Mouse (Mus musculus): ENCODE measurements at regions not wholly inside any gene's neighbourhood (a gene's known extent, or its start where the extent isn't known, plus 50 kb on each side); places are given as distances from the start of the nearest gene placed in this dataset.

DNA sequence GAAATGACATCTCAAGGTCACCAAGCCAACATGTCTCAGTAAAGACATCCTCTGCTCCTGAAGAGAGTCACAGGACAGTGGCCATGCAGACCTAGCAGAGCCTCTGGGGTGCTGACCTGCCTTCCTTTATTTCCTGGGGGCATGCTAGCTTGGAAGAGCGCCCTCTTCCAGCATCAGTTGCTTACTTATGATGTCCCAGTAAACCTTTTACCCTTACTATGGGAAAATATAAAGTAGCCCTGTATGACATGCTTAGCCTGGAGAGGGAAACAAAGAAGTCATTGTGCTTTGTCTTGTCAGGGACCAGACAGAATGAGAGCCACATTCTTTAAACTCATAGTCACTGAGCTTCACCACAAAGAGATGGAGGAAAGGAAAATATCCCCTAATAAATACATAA is 82.9 kb downstream of the Postn start:
- Histone ChIP-seq H3K4me1 (no peaks in the 10 kb centered on the region), H3K27me3 (no peaks in the 10 kb centered on the region), H3K4me3 (no peak overlapping the region), H3K9me3 (replicated peaks) (no peaks in the 10 kb centered on the region), H3K27ac (no peak overlapping the region), H3K9ac (no peak overlapping the region), H3K36me3 (ENCODE audit: poor library complexity, severe bottlenecking) (no peaks in the 10 kb centered on the region), H3K4me2 (no peak overlapping the region)
- WGBS = 55% methylated on average over 1 of the region's 1 CpGs
- no peak for ATAC-seq

DNA sequence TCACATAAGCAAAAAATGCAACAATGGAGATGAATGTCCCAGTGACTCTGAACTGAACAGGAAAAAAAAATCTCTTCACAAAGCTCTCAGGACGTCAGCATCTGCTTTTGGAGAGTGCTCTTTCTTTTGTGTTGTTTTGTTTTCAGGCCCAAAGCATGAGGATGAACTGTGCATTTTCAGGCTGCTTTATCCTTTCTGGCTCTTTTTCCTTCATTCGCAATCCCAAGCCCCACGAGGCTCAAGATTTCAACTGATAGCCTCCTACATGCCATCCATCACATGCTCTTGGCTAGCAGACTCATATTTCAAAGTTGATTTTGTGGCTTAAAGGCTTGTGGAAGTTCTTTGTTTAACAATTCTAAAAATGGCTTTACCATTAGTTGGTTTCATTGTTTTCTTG is 86.0 kb downstream of the Postn start:
- no peaks in the 10 kb centered on the region for H3K4me1 ChIP-seq
- H3K36me3 ChIP-seq (ENCODE audit: poor library complexity, severe bottlenecking) = no peaks in the 10 kb centered on the region
- H3K9me3 ChIP-seq (replicated peaks) = no peaks in the 10 kb centered on the region
- ATAC-seq = no peak
- H3K27ac ChIP-seq = no peak overlapping the region
- 23% methylated on average over 3 of the region's 3 CpGs for WGBS
- no peaks in the 10 kb centered on the region for H3K27me3 ChIP-seq
- H3K4me3 ChIP-seq = no peak overlapping the region
- H3K9ac ChIP-seq = no peak overlapping the region
- no peak overlapping the region for H3K4me2 ChIP-seq

DNA sequence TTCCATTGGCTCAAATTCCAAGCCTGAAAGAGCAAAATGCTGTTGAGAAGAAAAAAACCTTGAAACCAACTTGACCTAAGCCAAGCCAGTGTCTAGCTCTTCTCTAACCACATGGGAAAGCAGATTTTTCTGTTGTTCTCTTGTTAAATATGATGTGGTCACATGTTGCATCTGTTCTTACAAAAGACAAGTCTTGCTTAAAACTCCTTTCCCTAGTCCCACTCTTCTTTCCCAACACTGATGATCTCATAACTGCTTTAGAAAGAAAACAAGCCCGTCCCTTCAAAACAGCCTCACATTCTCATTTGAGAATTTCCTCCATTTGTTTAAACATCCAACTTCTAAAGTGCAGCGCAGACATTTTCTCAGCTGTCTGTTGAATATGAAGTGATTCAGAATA is 96.5 kb downstream of the Postn start:
- H3K4me2 ChIP-seq = no peak overlapping the region
- no peak for ATAC-seq
- no peaks in the 10 kb centered on the region for H3K36me3 ChIP-seq (ENCODE audit: poor library complexity, severe bottlenecking)
- H3K9ac ChIP-seq = no peak overlapping the region
- H3K4me3 ChIP-seq = no peak overlapping the region
- 81% methylated on average over 2 of the region's 2 CpGs for WGBS
- H3K4me1 ChIP-seq = no peaks in the 10 kb centered on the region
- H3K27me3 ChIP-seq = no peaks in the 10 kb centered on the region
- no peak overlapping the region for H3K27ac ChIP-seq
- H3K9me3 ChIP-seq (replicated peaks) = no peaks in the 10 kb centered on the region

DNA sequence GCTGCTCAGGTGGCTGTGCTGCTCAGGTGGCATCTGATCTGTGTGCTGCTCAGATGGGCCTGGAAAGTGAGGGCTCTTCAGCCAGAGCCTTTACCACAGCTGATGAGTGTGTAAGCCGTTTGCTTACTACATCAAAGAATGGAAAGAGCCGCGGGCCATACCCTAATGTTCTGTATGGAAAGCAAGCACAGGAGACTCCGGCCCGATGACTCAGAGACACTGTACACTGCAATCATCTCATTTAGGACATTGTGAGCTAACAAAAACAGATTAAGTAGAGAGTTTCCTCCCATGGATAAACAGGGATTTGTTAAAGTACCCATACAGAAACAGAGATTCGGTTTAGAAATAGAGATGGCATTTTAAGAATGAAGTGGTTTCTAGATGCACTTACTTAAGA is 100.5 kb downstream of the Postn start:
- Histone ChIP-seq H3K36me3 (ENCODE audit: poor library complexity, severe bottlenecking) (no peaks in the 10 kb centered on the region), H3K27ac (no peak overlapping the region), H3K27me3 (no peaks in the 10 kb centered on the region), H3K4me2 (no peak overlapping the region), H3K4me1 (no peaks in the 10 kb centered on the region), H3K4me3 (no peak overlapping the region), H3K9ac (no peak overlapping the region), H3K9me3 (replicated peaks) (no peaks in the 10 kb centered on the region)
- WGBS = 94% methylated on average over 6 of the region's 6 CpGs
- no peak for ATAC-seq

DNA sequence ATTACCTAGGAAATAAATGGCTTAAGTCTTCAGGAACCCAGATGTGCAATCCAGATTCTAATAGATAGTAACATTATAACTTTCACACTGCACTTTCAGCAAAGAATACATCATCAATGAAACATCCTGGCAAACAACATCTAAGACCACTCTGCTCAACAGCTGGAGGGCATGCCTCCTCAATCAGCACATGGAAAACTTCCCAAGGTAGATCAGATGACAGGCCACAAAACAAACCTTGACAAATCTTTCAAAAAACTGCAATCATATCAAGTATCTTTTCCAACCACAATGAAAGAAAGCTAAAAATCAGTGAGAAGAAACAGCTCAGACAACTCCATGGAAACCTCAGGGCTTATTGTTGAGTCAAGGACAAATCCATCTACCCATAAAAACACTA is 105.2 kb downstream of the Postn start:
- no peak overlapping the region for H3K4me2 ChIP-seq
- ATAC-seq = no peak

DNA sequence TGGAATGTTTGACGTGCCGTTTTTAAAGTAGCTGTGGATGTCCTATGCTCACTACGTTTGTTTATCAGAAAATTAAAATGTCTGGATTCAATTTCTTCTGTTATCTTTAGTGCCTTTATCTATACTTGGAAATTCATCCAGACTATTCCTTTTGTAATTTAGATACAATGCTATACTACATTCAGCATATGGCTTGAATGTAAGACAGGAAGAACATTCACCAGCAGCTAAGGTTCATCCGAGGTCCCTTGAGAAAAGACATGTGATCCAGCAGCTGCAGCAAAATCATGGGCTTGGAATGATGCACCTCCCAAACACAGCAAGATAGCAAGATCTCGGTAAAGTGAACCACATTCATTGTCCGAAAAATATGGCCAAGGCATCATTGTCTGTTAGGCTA is 113.3 kb downstream of the Postn start:
- no peaks in the 10 kb centered on the region for H3K4me1 ChIP-seq
- no peak overlapping the region for H3K4me2 ChIP-seq
- no peak overlapping the region for H3K9ac ChIP-seq
- WGBS = 93% methylated on average over 6 of the region's 6 CpGs
- H3K36me3 ChIP-seq (ENCODE audit: poor library complexity, severe bottlenecking) = no peaks in the 10 kb centered on the region
- H3K27ac ChIP-seq = no peak overlapping the region
- H3K4me3 ChIP-seq = no peak overlapping the region
- H3K27me3 ChIP-seq = no peaks in the 10 kb centered on the region
- H3K9me3 ChIP-seq (replicated peaks) = no peaks in the 10 kb centered on the region
- ATAC-seq = no peak

More for the DNA sequence above, 105.2 kb downstream of the Postn start:
- Histone ChIP-seq H3K9me3 (replicated peaks) (no peaks in the 10 kb centered on the region), H3K4me1 (no peaks in the 10 kb centered on the region), H3K27me3 (no peaks in the 10 kb centered on the region), H3K36me3 (ENCODE audit: poor library complexity, severe bottlenecking) (no peaks in the 10 kb centered on the region), H3K27ac (no peak overlapping the region), H3K9ac (no peak overlapping the region), H3K4me3 (no peak overlapping the region)

DNA sequence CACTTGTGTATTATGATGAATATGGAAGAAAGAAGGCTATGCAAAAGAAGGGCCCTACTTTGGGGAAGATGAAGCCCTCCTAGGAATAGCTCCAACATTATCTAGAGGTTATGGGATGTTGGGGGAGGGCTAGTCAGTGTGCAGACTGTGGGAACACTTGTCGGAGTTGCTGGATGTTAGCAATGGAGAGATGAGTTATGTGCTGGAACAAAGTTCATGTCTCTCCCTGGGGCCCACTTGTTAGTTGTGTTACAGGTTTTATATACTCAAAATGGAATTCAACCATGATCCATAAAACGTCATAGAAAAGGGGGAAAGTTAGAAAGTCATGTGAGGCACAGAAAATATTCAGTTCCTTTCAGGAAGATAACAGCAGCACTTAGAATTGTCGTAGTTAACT is 115.0 kb downstream of the Postn start:
- H3K4me3 ChIP-seq = no peak overlapping the region
- no peak overlapping the region for H3K9ac ChIP-seq
- no peaks in the 10 kb centered on the region for H3K36me3 ChIP-seq (ENCODE audit: poor library complexity, severe bottlenecking)
- no peaks in the 10 kb centered on the region for H3K4me1 ChIP-seq
- no peak overlapping the region for H3K4me2 ChIP-seq
- H3K27ac ChIP-seq = no peak overlapping the region
- ATAC-seq = no peak
- no peaks in the 10 kb centered on the region for H3K27me3 ChIP-seq
- 84% methylated on average over 3 of the region's 3 CpGs for WGBS
- H3K9me3 ChIP-seq (replicated peaks) = no peaks in the 10 kb centered on the region

DNA sequence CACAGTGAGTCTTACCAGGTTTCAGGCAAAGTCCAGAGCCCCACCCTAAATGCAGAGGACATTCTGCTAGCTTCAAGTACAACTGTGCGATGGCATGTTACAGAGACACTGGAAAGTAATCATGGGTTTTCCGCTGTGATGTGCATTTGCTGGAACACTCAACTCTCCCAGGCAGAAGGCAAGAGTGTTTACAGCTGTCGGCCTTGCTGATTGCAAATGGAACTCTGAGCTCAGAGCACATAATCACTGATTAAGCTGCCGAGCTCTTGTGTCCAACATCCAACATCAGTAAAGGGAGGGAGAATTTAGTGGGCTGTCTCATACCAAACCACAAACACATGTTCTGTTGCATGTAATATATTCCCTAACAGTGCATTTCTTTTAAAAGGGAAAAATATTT is 117.1 kb downstream of the Postn start:
- H3K9ac ChIP-seq = no peak overlapping the region
- H3K4me1 ChIP-seq = no peaks in the 10 kb centered on the region
- H3K9me3 ChIP-seq (replicated peaks) = no peaks in the 10 kb centered on the region
- WGBS = 76% methylated on average over 4 of the region's 4 CpGs
- no peaks in the 10 kb centered on the region for H3K36me3 ChIP-seq (ENCODE audit: poor library complexity, severe bottlenecking)
- no peak overlapping the region for H3K27ac ChIP-seq
- no peak for ATAC-seq
- no peaks in the 10 kb centered on the region for H3K27me3 ChIP-seq
- no peak overlapping the region for H3K4me2 ChIP-seq
- H3K4me3 ChIP-seq = no peak overlapping the region

DNA sequence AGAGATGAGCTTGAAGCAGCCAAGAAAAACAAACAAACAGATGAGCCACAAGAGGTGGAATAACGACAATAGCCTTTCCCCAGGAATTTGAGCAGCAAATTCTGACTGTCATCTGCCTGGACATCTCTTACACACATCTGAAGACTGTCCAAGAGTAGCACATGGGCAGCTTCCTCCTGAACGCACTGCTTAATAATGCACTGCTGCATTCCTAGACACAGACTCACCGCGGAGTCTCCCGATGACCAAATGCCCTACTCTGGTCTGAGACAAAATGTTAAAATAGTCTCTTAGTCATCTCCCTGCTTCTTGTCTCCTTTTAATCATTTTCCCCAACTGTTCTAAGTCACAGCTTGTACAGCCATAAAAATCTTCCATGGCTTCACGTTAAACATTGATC is 119.3 kb downstream of the Postn start:
- WGBS = 89% methylated on average over 6 of the region's 6 CpGs
- no peak overlapping the region for H3K9ac ChIP-seq
- no peak overlapping the region for H3K27ac ChIP-seq
- H3K4me3 ChIP-seq = no peak overlapping the region
- H3K27me3 ChIP-seq = no peaks in the 10 kb centered on the region
- ATAC-seq = no peak
- H3K4me1 ChIP-seq = no peaks in the 10 kb centered on the region
- H3K4me2 ChIP-seq = no peak overlapping the region
- H3K9me3 ChIP-seq (replicated peaks) = no peaks in the 10 kb centered on the region
- H3K36me3 ChIP-seq (ENCODE audit: poor library complexity, severe bottlenecking) = no peaks in the 10 kb centered on the region

DNA sequence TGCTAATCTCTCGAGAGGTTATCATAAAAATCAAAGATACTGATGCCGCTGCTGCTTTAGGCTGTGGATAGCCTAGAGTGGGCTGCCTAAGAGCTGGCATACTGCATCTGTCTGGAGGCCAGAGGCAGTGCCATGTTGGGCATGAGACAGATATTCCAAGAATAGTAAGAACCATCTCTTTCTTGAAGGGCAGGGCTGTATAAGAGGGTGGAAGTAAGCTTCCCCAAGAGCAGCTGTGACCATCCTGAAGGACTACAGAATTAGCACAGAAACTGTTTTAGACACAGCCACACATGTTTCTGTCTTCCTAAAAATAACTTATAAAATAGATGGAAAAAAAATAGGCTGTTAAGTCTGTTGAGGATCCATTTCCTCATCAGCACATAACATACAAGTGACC is 126.4 kb downstream of the Postn start:
- Histone ChIP-seq H3K27me3 (no peaks in the 10 kb centered on the region), H3K9me3 (replicated peaks) (no peaks in the 10 kb centered on the region), H3K4me1 (no peaks in the 10 kb centered on the region), H3K4me2 (no peak overlapping the region), H3K9ac (no peak overlapping the region), H3K4me3 (no peak overlapping the region), H3K27ac (no peak overlapping the region), H3K36me3 (ENCODE audit: poor library complexity, severe bottlenecking) (no peaks in the 10 kb centered on the region)
- WGBS = 96% methylated on average over 2 of the region's 2 CpGs
- no peak for ATAC-seq

DNA sequence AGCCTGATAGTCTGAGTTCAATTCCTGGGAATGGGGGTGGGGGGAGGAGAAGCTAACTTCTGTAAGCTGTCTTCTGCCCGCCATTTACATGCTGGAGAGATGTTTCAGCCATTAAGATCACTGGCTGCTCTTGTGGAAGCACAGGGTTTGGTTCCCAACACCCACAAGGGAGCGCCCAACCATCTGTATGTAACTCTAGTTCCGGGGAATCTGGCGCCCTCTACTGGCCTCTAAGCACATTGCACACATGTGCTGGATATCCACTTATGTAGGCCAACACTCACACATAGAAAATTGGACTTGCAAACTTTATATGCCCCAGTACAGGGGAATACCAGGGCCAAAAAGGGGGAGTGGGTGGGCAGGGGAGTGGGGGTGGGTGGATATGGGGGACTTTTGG is 126.9 kb downstream of the Postn start:
- 69% methylated on average over 4 of the region's 4 CpGs for WGBS
- no peak for ATAC-seq
- no peak overlapping the region for H3K4me2 ChIP-seq

DNA sequence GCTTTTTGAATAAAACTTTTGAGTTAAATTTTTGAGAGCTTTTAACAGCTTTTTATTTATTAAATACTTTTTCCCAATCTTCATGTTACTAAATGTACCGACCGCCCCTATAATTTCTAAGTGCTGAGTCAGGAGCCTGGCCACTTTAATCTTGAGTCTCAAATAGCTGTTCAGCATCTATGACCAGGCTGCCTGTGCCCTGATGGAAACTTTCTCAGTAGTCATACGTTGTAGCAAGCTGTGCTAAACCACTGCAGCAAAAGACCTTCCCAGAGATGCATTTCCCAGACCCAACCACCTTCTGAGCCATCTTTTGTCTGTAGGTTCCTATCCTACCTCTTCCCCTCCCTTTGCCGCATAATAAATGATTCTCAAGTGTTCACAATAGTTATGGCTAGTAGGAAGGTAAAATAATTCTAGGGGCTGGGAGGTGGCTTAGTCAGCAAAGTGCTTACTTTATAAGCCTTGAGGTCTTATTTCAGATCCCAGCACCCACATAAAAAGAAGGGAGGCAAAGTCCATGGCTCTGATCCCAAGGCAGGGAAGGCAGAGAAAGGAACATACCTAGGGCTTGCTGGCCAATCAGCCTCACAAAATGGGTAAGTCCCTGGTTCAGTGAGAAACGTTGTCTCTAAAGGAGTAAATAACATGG is 129.5 kb downstream of the Postn start:
- Histone ChIP-seq H3K36me3 (ENCODE audit: poor library complexity, severe bottlenecking) (no peaks in the 10 kb centered on the region), H3K9ac (no peak overlapping the region), H3K27me3 (no peaks in the 10 kb centered on the region), H3K27ac (no peak overlapping the region), H3K9me3 (replicated peaks) (no peaks in the 10 kb centered on the region), H3K4me3 (no peak overlapping the region), H3K4me2 (no peak overlapping the region), H3K4me1 (no peaks in the 10 kb centered on the region)
- no peak for ATAC-seq
- 86% methylated on average over 5 of the region's 5 CpGs for WGBS

More for the DNA sequence above, 126.9 kb downstream of the Postn start:
- Histone ChIP-seq H3K4me3 (no peak overlapping the region), H3K27me3 (no peaks in the 10 kb centered on the region), H3K4me1 (no peaks in the 10 kb centered on the region), H3K36me3 (ENCODE audit: poor library complexity, severe bottlenecking) (no peaks in the 10 kb centered on the region), H3K27ac (no peak overlapping the region), H3K9me3 (replicated peaks) (no peaks in the 10 kb centered on the region), H3K9ac (no peak overlapping the region)

DNA sequence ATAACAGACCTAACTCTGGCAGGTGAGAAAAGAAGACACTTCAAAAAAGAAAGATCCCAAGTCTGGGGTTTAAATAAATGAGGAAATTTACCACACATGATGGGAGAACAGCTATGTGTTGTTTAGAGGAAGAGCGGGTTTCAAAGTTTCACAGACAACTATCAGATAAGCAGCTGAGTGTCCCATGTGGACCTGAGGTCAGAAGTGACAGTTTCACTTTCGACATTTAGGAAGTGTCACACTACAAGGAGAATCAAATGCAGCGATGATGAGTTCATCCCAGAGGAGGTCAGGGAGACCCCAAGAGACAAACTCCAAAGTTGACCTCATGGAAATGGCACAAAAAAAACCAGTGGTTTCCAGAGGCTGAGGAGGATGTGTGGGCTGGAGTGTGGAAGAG is 132.7 kb downstream of the Postn start:
- H3K36me3 ChIP-seq (ENCODE audit: poor library complexity, severe bottlenecking) = no peaks in the 10 kb centered on the region
- no peaks in the 10 kb centered on the region for H3K27me3 ChIP-seq
- no peak overlapping the region for H3K9ac ChIP-seq
- no peaks in the 10 kb centered on the region for H3K4me1 ChIP-seq
- no peak overlapping the region for H3K4me3 ChIP-seq
- 94% methylated on average over 3 of the region's 3 CpGs for WGBS
- H3K27ac ChIP-seq = no peak overlapping the region
- no peak overlapping the region for H3K4me2 ChIP-seq
- no peaks in the 10 kb centered on the region for H3K9me3 ChIP-seq (replicated peaks)
- no peak for ATAC-seq

All from forebrain, embryonic 13.5 days (tissue).